Mouse (Mus musculus): ENCODE results near the gene Socs7. TPM values are rescaled to one million over a fixed set of nuclear protein-coding genes. Genes with fewer than 3 reads are reported as not detected.
"Not testable (repeated sequence)": the region's sequence is repeated elsewhere in the genome, so short reads cannot be mapped to it uniquely, and the experiment has no call there.

Gene Socs7
- polyA plus RNA-seq, 1 experiment, result 21.1 TPM

DNA sequence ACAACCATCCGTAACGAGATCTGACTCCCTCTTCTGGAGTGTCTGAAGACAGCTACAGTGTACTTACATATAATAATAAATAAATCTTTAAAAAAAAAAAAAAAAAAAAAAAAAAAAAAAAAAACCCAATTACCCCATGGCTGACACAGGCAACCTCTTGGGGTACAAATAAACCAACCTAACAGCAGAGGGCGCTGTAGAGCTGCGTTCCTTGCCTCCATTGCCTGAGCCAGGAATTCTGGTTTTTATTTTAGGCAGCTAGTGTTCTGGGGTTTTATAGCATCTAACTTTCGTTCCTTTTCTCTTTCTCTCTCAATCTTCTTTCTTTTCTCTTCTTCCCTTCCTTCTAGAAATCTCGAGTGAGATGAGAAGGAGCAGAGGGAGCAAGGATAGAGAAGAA is 4.7 kb upstream of the Socs7 start:
- H3K4me1 ChIP-seq (ENCODE audit: control insufficient read depth, insufficient read depth, low read length); H3K27ac ChIP-seq (ENCODE audit: insufficient read depth, low read length); H3K27me3 ChIP-seq (ENCODE audit: control insufficient read depth, insufficient read depth, low read length, poor library complexity, severe bottlenecking); H3K36me3 ChIP-seq (ENCODE audit: control insufficient read depth, insufficient read depth, low read length, poor library complexity, severe bottlenecking); H3K9me3 ChIP-seq (replicated peaks; ENCODE audit: control insufficient read depth, insufficient read depth, low read length, poor library complexity, severe bottlenecking); H3K9ac ChIP-seq (ENCODE audit: low read depth, poor library complexity, severe bottlenecking); H3K4me3 ChIP-seq (ENCODE audit: low read depth, low read length): not testable (repeated sequence)
- TF ChIP-seq CTCF (IDR thresholded peaks at IDR 0.05; ENCODE audit: low read depth, low read length), result peak; percentile 75

DNA sequence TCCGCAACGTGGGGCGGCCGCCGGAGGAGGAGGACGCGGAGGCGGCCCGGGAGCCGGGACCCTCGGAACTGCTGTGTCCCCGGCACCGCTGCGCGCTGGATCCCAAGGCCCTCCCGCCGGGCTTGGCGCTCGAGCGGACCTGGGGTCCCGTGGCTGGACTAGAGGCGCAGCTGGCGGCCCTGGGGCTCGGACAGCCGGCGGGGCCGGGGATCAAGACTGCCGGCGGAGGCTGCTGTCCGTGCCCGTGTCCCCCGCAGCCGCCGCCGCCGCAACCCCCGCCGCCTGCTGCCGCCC is 245 bp downstream of the Socs7 start:
- no peaks in the 10 kb centered on the region for H3K36me3 ChIP-seq (ENCODE audit: control insufficient read depth, insufficient read depth, low read length, poor library complexity, severe bottlenecking)
- no peaks in the 10 kb centered on the region for H3K4me1 ChIP-seq (ENCODE audit: control insufficient read depth, insufficient read depth, low read length)
- H3K27me3 ChIP-seq (ENCODE audit: control insufficient read depth, insufficient read depth, low read length, poor library complexity, severe bottlenecking), result no peaks in the 10 kb centered on the region
- no peak overlapping the region for H3K27ac ChIP-seq (ENCODE audit: insufficient read depth, low read length)
- H3K9me3 ChIP-seq (replicated peaks; ENCODE audit: control insufficient read depth, insufficient read depth, low read length, poor library complexity, severe bottlenecking), result no peaks in the 10 kb centered on the region
- H3K4me3 ChIP-seq (ENCODE audit: low read depth, low read length), result peak overlapping the region; percentile 79
- no peak for TF ChIP-seq POLR2A (IDR thresholded peaks at IDR 0.05; ENCODE audit: insufficient read depth, low read length)
- H3K9ac ChIP-seq (ENCODE audit: low read depth, poor library complexity, severe bottlenecking), result peak overlapping the region; percentile 99

DNA sequence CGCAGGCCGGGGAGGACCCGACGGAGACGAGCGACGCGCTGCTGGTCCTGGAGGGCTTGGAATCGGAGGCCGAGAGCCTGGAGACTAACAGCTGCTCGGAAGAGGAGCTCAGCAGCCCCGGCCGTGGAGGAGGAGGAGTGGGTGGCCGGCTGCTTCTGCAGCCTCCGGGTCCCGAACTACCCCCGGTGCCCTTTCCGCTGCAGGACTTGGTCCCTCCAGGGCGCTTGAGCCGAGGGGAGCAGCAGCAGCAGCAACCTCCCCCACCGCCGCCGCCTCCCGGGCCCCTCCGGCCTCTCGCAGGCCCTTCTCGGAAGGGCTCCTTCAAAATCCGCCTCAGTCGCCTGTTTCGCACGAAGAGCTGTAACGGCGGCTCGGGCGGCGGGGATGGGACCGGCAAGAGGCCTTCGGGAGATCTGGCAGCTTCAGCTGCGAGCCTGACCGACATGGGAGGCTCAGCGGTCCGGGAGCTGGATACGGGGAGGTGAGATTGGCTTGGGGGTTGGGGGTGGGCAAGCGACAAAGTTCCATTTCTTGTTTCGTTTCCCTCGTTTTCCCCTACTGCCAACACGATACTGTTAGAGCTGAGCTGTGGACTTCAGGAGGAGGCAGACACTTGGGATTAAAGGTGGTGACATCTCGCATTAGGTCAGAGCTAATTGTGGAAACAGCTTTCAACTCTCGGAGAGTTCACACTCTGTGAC is 742 bp downstream of the Socs7 start:
- Histone ChIP-seq H3K9me3 (replicated peaks; ENCODE audit: control insufficient read depth, insufficient read depth, low read length, poor library complexity, severe bottlenecking) (no peaks in the 10 kb centered on the region), H3K4me3 (ENCODE audit: low read depth, low read length) (peak overlapping the region; percentile 79), H3K4me1 (ENCODE audit: control insufficient read depth, insufficient read depth, low read length) (no peaks in the 10 kb centered on the region), H3K27me3 (ENCODE audit: control insufficient read depth, insufficient read depth, low read length, poor library complexity, severe bottlenecking) (no peaks in the 10 kb centered on the region), H3K27ac (ENCODE audit: insufficient read depth, low read length) (no peak overlapping the region), H3K36me3 (ENCODE audit: control insufficient read depth, insufficient read depth, low read length, poor library complexity, severe bottlenecking) (no peaks in the 10 kb centered on the region), H3K9ac (ENCODE audit: low read depth, poor library complexity, severe bottlenecking) (peak overlapping the region; percentile 99)
- no peak for TF ChIP-seq CTCF (IDR thresholded peaks at IDR 0.05; ENCODE audit: low read depth, low read length)
- no peak for TF ChIP-seq EP300 (IDR thresholded peaks at IDR 0.05; ENCODE audit: insufficient read depth, low read depth, low read length)
- TF ChIP-seq POLR2A (IDR thresholded peaks at IDR 0.05; ENCODE audit: insufficient read depth, low read length), result no peak

DNA sequence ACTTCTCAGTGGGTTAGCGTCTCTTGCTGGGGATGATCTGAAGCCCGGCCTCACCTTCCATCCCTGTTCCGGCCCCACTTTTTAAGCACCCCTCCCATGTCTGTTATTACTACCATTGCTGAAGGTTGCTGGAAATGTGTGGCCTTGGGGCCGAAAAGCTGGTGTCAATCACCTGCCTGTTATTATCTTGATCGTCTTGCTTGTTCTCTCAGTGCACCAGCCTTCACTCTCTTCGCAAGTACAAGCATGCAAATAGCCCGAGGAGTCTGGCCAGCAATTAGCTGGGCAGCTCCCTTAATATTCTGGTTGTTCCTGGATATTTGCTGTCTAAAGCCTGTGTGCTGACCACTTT is 1.3 kb downstream of the Socs7 start:
- TF ChIP-seq CTCF (IDR thresholded peaks at IDR 0.05; ENCODE audit: low read depth, low read length), result no peak
- no peak for TF ChIP-seq POLR2A (IDR thresholded peaks at IDR 0.05; ENCODE audit: insufficient read depth, low read length)
- TF ChIP-seq EP300 (IDR thresholded peaks at IDR 0.05; ENCODE audit: insufficient read depth, low read depth, low read length), result no peak
- Histone ChIP-seq H3K4me3 (ENCODE audit: low read depth, low read length) (peak overlapping the region; percentile 79), H3K9me3 (replicated peaks; ENCODE audit: control insufficient read depth, insufficient read depth, low read length, poor library complexity, severe bottlenecking) (no peaks in the 10 kb centered on the region)

DNA sequence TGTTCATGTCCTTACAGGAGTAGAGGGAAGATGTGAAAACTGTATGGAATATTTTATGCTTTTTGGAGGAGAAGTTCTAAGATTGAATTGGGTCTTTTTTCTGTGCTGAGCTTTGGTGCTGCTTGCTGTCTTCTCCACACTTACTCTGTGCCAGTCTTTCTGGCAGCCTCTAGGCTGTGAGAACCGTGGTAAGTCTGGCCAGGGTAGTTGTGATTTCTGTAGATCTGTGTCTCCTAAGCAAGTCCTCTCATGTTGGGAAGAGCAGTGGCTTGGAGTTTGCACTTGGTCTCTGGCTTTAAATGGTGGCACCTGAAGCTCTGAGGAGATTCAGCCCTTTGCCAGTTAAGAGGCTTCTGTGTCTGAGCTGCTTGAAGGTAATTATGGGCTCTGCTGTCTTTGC is 3.2 kb downstream of the Socs7 start:
- no peak overlapping the region for H3K4me3 ChIP-seq (ENCODE audit: low read depth, low read length)

More for the DNA sequence above, 1.3 kb downstream of the Socs7 start:
- no peaks in the 10 kb centered on the region for H3K4me1 ChIP-seq (ENCODE audit: control insufficient read depth, insufficient read depth, low read length)
- peak overlapping the region; percentile 99 for H3K9ac ChIP-seq (ENCODE audit: low read depth, poor library complexity, severe bottlenecking)
- H3K27ac ChIP-seq (ENCODE audit: insufficient read depth, low read length), result no peak overlapping the region
- no peaks in the 10 kb centered on the region for H3K36me3 ChIP-seq (ENCODE audit: control insufficient read depth, insufficient read depth, low read length, poor library complexity, severe bottlenecking)
- H3K27me3 ChIP-seq (ENCODE audit: control insufficient read depth, insufficient read depth, low read length, poor library complexity, severe bottlenecking), result no peaks in the 10 kb centered on the region

DNA sequence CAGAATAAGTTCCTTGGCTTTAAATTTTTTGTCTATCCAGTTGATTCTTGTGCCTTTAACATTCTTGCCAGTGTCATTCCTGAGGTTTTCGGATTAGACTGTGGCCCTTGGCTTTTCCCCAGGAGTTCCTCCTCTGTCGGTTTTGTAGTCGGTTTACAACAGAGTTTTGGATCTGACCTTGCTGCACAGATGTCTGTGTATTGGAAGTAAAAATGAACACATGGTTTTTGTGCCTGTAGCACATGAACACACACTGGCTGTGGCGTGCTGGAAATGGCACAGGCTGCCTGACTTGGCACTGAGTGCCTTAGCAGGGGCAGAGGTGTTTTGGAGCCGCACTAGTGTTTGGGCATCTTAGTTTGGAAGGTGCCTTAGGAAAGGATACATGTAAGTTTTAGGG is 6.2 kb downstream of the Socs7 start:
- TF ChIP-seq EP300 (IDR thresholded peaks at IDR 0.05; ENCODE audit: insufficient read depth, low read depth, low read length), result no peak
- TF ChIP-seq CTCF (IDR thresholded peaks at IDR 0.05; ENCODE audit: low read depth, low read length), result no peak
- no peak for TF ChIP-seq POLR2A (IDR thresholded peaks at IDR 0.05; ENCODE audit: insufficient read depth, low read length)
- Histone ChIP-seq H3K9ac (ENCODE audit: low read depth, poor library complexity, severe bottlenecking) (no peak overlapping the region), H3K27me3 (ENCODE audit: control insufficient read depth, insufficient read depth, low read length, poor library complexity, severe bottlenecking) (no peaks in the 10 kb centered on the region), H3K4me1 (ENCODE audit: control insufficient read depth, insufficient read depth, low read length) (no peaks in the 10 kb centered on the region), H3K36me3 (ENCODE audit: control insufficient read depth, insufficient read depth, low read length, poor library complexity, severe bottlenecking) (no peaks in the 10 kb centered on the region), H3K4me3 (ENCODE audit: low read depth, low read length) (no peak overlapping the region), H3K9me3 (replicated peaks; ENCODE audit: control insufficient read depth, insufficient read depth, low read length, poor library complexity, severe bottlenecking) (no peaks in the 10 kb centered on the region), H3K27ac (ENCODE audit: insufficient read depth, low read length) (no peak overlapping the region)

More for the DNA sequence above, 3.2 kb downstream of the Socs7 start:
- Histone ChIP-seq H3K27ac (ENCODE audit: insufficient read depth, low read length) (no peak overlapping the region), H3K9me3 (replicated peaks; ENCODE audit: control insufficient read depth, insufficient read depth, low read length, poor library complexity, severe bottlenecking) (no peaks in the 10 kb centered on the region), H3K4me1 (ENCODE audit: control insufficient read depth, insufficient read depth, low read length) (no peaks in the 10 kb centered on the region), H3K36me3 (ENCODE audit: control insufficient read depth, insufficient read depth, low read length, poor library complexity, severe bottlenecking) (no peaks in the 10 kb centered on the region), H3K9ac (ENCODE audit: low read depth, poor library complexity, severe bottlenecking) (no peak overlapping the region), H3K27me3 (ENCODE audit: control insufficient read depth, insufficient read depth, low read length, poor library complexity, severe bottlenecking) (no peaks in the 10 kb centered on the region)
- TF ChIP-seq CTCF (IDR thresholded peaks at IDR 0.05; ENCODE audit: low read depth, low read length), result no peak
- TF ChIP-seq EP300 (IDR thresholded peaks at IDR 0.05; ENCODE audit: insufficient read depth, low read depth, low read length), result no peak
- no peak for TF ChIP-seq POLR2A (IDR thresholded peaks at IDR 0.05; ENCODE audit: insufficient read depth, low read length)
